Mouse (Mus musculus): Measurements from ENCODE around the gene Ttc39a.
A peak's percentile ranks its signal among the peaks of the same experiment; 100 is the strongest.

Gene Ttc39a

GRCm38 (mm10) chr4:109456821-109457220, 50.4 kb downstream of the Ttc39a start:
- DNase-seq (ENCODE audit: low spot score): no peak

GRCm38 (mm10) chr4:109460421-109461179, 54.2 kb downstream of the Ttc39a start:
- DNase-seq (ENCODE audit: low spot score): no peak

- no peak for DNase-seq (ENCODE audit: low spot score)
Observed at GRCm38 (mm10) chr4:109463892-109464291, 57.5 kb downstream of the Ttc39a start.

GRCm38 (mm10) chr4:109467687-109468086, 61.3 kb downstream of the Ttc39a start:
- DNase-seq (ENCODE audit: low spot score): no peak

- DNase-seq (ENCODE audit: low spot score): no peak
Observed at GRCm38 (mm10) chr4:109471606-109472005, 65.2 kb downstream of the Ttc39a start.

GRCm38 (mm10) chr4:109472566-109472965, 66.1 kb downstream of the Ttc39a start:
- DNase-seq (ENCODE audit: low spot score): no peak

- DNase-seq (ENCODE audit: low spot score): no peak
Observed at GRCm38 (mm10) chr4:109475078-109475477, 68.7 kb downstream of the Ttc39a start.

GRCm38 (mm10) chr4:109475577-109476553, 69.4 kb downstream of the Ttc39a start:
- peak; percentile 35 for DNase-seq (ENCODE audit: low spot score)

- peak; percentile 81 for DNase-seq (ENCODE audit: low spot score)
Observed at GRCm38 (mm10) chr4:109476554-109477014, 70.2 kb downstream of the Ttc39a start.

GRCm38 (mm10) chr4:109477454-109477853, 71.0 kb downstream of the Ttc39a start:
- DNase-seq (ENCODE audit: low spot score): no peak

GRCm38 (mm10) chr4:109481424-109481823, 75.0 kb downstream of the Ttc39a start:
- DNase-seq (ENCODE audit: low spot score): no peak

- DNase-seq (ENCODE audit: low spot score): no peak
Observed at GRCm38 (mm10) chr4:109482701-109483100, 76.3 kb downstream of the Ttc39a start.

- no peak for DNase-seq (ENCODE audit: low spot score)
Observed at GRCm38 (mm10) chr4:109484621-109485020, 78.2 kb downstream of the Ttc39a start, which contains the start of gene Rnf11. TSS of gene Rnf11 (minus strand) at chr4:109484728.

GRCm38 (mm10) chr4:109488812-109489211, 82.4 kb downstream of the Ttc39a start:
- DNase-seq (ENCODE audit: low spot score): no peak

GRCm38 (mm10) chr4:109493581-109493980, 87.2 kb downstream of the Ttc39a start:
- DNase-seq (ENCODE audit: low spot score): no peak
